Mouse (Mus musculus) kidney, adult 9 months (tissue): ENCODE measurements around the gene Pard6b.
"Not testable (repeated sequence)": the region's sequence is repeated elsewhere in the genome, so short reads cannot be mapped to it uniquely, and the experiment has no call there.

Experiments
- DNase-seq: peaks from one replicate; pipeline ENCODE4 v3.0.0; 2022

The Pard6b gene

GRCm38 (mm10) chr2:168103341-168103740 lies 22.5 kb downstream of the Pard6b start:
- no peak for DNase-seq

DNA sequence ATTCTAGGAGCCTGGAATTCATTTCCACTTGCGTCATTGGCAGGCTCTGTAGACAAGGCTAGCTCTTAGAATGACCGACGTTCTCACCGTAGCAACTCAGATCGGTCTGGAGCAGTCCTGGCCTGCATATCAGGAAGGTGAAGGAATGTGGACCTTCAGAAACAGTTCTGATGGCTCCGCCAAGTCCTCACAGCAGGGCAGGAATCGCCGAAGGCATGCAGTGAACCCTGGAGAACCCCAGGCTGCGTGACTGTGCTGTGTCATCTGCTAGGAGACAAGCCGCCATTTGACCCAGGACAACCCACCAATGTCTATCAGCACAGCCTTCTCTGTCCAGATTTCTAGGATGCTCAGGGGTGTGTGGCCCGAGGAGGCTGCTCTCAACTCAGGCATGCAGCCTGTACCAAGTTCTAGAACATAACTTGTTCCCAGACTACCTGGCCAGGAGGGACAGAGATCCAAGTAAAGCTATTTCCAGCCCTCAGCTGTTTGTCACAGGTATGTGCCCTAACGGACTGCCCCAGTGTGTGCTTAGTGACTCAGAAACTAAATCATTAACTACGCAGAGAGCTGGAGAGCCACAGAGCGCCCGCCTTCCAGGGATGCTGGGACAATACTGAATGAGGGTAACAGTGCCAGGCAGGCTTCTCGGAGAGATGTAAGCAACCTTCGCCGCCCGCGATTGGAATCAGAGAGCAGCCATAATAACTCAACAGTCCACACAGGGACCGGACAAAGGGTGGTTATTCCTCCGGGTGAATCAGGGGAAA lies 23.8 kb downstream of the Pard6b start:
- DNase-seq, result peak; percentile 93

- DNase-seq, result peak; percentile 85
These were observed 24.5 kb downstream of the Pard6b start for GRCm38 (mm10) chr2:168105271-168105670.

GRCm38 (mm10) chr2:168106701-168107178 lies 25.9 kb downstream of the Pard6b start:
- peak; percentile 87 for DNase-seq

- peak; percentile 75 for DNase-seq
These were observed 26.6 kb downstream of the Pard6b start for GRCm38 (mm10) chr2:168107356-168107755.

DNA sequence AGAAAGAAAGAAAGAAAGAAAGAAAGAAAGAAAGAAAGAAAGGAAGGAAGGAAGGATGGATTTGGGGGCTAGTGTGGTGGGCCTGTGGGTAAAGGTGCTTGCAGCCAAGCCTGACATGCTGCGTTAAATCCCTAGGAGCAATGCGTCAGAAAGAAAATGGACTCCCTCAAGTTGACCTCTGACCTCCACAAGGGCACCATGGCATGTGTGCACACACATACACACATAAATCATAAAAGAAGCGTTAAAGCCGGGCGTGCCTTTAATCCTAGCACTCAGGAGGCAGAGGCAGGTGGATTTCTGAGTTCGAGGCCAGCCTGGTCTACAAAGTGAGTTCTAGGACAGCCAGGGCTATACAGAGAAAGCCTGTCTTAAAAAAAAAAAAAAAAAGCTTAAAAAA lies 27.1 kb downstream of the Pard6b start:
- not testable (repeated sequence) for DNase-seq

DNA sequence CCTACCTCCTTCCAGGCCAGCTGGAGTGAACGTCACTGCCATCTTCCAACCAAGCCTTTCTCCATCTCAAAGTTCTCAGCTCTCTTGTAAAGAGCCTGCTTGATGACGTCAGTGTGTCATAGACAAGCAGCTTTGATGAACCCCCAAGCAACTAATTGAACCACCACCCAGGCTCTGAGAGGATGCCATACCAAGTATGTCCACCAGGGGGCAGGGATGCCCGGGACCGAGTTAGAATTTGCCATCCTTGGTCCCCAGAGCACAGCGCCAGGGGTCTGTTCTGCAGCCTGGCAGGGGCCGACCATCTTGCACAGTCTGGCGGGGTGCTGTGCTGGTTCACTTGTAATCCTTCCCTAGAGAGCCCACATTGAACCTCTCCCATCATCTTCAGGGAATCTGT lies 31.1 kb downstream of the Pard6b start:
- no peak for DNase-seq

DNA sequence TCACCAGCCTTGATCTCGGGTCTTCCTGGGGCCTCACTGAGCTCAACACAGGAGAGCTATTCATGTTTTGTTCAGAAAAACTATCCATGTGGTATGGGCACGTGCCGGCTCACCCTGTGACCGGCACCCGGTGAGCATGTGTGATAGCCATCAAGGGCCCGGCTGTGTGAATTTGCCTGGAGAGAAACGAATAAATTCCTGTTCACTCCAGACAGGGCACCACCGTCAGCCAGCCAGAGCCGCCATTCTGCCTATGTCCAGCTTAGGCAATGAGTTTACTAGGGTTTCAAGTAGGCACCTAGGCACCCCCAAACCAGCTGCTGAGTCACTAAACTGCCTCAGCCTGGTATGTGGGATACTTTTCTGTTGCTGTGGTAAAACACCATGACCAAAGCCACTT lies 32.5 kb downstream of the Pard6b start:
- DNase-seq, result no peak

- DNase-seq, result no peak
These were observed 32.9 kb downstream of the Pard6b start for GRCm38 (mm10) chr2:168113692-168114091.

GRCm38 (mm10) chr2:168114699-168115350 lies 34.0 kb downstream of the Pard6b start:
- peak; percentile 91 for DNase-seq

GRCm38 (mm10) chr2:168115826-168116225 lies 35.0 kb downstream of the Pard6b start:
- no peak for DNase-seq

- peak; percentile 70 for DNase-seq
These were observed 36.3 kb downstream of the Pard6b start for GRCm38 (mm10) chr2:168117147-168117546.

DNA sequence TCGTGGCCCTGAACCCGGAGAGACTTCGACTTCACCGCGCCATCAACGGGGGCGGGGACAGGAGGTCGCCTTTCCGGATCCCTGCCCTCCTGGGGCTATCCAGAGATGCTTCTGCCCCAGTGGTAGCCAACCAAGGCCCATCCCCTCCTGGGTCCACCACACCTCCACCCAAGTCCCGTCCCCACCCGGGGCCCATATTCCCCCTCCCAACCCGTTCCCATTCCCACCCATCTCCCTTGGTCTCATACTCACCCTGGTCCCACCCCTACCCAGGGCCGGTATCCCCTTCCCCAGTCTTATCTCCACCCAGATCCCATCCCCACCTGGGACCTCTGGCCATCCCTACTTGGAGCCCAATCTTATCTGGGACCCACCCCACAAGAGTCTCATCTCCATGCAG lies 36.7 kb downstream of the Pard6b start:
- DNase-seq, result no peak

DNA sequence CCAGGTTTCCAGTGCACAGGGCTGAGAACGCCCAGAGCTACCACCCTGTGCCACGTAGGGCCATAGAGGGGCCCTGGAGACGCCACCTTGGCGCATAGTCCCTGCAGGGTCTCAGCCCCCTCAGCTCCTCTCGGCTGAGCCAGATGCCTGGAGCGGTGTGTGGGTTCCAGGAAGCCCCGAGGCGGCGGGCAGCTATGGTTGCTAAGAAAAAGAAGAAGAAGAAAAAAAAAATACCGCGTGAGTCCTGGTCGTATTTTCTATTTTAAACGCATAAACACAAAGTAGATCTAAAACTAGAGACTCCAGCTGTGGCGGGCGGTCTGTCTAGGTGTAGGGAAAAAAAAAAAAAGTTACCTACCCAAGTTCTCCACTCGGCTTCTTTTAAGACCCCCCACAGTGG lies 37.2 kb downstream of the Pard6b start:
- DNase-seq, result no peak

GRCm38 (mm10) chr2:168118456-168118855 lies 37.7 kb downstream of the Pard6b start:
- DNase-seq, result no peak

DNA sequence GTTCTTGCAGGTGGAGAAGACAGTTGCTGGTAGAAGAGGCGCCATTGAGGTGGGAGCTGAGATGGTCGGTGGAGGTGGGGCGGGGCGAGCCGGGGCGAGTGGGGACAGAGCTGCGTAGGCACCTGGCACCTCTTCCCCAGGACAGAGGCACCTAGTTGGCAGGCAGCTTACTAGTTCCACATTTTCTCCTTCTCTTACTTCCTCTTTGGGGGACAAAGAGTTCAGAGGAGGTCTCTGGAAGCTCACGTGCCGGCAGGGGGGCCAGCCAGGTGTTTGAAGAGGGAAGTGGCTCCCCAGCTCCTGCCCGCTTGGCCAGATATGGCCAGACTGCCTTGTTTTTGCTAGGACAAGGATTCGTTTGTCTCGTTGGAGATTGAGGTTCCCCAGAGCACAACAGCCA lies 38.3 kb downstream of the Pard6b start:
- DNase-seq, result no peak

DNA sequence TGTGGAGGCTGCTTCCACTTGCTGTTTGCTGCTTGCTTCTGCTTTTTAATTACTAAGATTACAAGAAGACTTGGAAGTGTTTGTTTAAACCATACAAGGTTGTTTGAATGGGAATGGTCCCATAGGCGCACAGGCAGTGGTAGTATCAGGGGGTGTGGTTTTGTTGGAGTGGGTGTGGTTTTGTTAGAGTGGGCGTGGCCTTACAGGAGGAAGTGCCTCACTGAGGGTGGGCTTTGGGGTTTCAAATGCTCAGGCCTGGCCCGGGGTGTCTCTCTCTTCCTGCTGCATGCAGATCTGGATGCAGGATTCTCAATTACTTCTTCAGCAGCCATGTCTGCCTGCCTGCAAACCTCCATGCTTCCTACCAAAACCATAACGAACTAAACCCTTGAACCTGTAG lies 40.1 kb downstream of the Pard6b start:
- DNase-seq, result no peak

DNA sequence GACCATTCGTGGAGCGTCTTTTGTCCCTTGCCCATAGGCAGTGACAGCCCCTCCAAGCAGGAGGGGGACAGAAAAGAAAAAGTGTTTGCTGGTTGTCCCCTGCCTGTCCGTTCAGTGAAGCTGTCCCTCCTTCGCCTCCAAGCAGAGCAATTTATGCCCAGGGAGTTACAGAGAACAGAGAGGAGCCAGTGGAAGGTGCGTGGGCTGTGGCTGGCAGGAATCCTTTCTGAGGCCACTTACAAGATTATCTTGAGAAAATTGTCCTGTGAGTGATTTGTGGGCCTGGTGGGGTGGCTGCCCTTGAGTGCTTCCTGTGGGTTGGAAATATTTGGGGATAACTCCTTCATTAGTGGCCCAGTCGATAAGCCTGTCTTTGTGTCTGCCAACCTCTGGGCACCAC lies 42.8 kb downstream of the Pard6b start:
- DNase-seq, result no peak

- no peak for DNase-seq
These were observed 44.7 kb downstream of the Pard6b start for GRCm38 (mm10) chr2:168125288-168126089.

DNA sequence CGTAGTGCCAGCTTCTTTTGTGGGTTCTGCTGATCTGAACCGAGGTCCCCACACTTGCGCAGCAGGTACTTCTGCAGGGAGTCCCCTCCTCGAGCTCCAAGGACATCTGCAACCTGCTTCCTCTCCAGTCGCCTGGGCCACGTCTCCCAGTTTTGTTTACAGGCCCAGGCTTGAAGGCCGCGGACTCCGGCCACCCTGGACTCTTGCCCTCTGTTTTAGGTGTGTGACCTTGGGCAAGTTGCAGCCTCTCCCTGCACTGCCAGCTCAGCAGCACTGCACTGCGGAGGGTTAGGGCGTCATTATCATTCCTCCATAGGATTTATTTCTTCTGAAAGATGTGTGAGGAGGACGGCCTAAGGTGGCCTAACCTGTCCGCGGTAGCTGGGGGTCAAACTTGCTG lies 47.0 kb downstream of the Pard6b start:
- peak; percentile 82 for DNase-seq

- peak; percentile 94 for DNase-seq
These were observed 47.5 kb downstream of the Pard6b start for GRCm38 (mm10) chr2:168128211-168128859.

GRCm38 (mm10) chr2:168130046-168130445 lies 49.2 kb downstream of the Pard6b start:
- DNase-seq, result no peak

DNA sequence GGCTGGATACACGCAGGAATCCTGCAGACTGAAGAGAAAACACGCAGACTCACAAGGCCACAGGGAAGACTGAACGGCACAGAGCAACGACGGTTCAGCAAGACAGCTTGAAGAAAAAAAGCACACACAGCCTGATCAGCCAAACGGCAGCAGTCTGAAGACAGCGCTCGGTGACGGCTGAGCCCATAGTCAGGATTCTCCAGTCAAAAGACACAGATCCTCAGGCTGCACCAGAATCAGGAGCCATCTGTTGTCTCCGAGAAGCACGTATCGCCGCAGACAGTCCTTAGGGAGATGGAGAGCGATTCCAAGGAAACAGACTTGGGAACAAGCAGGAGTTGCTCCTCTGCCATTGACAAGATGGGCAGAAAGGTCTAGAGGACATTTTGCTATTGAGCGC lies 56.4 kb downstream of the Pard6b start:
- no peak for DNase-seq
